Mouse (Mus musculus) testis, adult 2 months (tissue): ENCODE data around the gene Cops2.

Experiments used
- CTCF ChIP-seq: fragments of 200-500 bp; IDR thresholded peaks from 2 replicates; pipeline ENCODE4 v1.5.1; 2012; ENCODE audit warnings: low read depth, mild to moderate bottlenecking, inconsistent platforms, low read length, moderate library complexity; ENCODE audit not compliant: control insufficient read depth, insufficient read depth, insufficient replicate concordance
- POLR2A ChIP-seq: fragments of 200-500 bp; IDR thresholded peaks from 2 replicates; pipeline ENCODE4 v1.6.1; 2012; ENCODE audit warnings: low read depth, mild to moderate bottlenecking, inconsistent platforms, low read length, moderate library complexity; ENCODE audit not compliant: control insufficient read depth

DNA sequence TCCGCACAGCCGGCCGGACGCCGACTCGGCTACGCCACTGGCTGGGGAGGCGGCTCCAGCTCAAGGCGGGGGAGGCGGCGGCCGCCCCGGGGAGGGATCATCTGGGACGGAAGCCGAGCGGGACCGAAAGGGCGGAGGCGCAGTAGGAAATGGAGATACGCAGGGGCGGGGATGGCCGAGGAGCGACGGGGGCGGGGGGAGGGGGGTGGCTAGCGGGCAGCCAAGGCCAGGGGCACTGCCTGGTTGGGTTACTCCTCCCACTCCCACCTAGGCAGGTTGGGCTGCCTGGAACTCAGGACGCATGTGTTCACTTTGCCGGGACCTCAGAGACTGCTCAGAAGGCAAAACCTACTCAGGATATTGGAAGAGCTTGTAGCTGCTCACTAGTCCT, 76.2 kb downstream of the Cops2 start, which contains the start of gene Secisbp2l:
- TF ChIP-seq POLR2A (peak; percentile 66; the same call in 1 of the 2 replicates), CTCF (no peak)
